Mouse (Mus musculus) midbrain, embryonic 12.5 days (tissue): ENCODE results near the gene Thap12. TPM values are rescaled to one million over a fixed set of nuclear protein-coding genes. Genes with fewer than 3 reads are reported as not detected.

Experiments used
- ATAC-seq: fragments of 200-750 bp; cut with Nextera tagmentation; 2 replicates; pipeline ENCODE4 v1.8.0; 2017; ENCODE audit warnings: low read depth, moderate TSS enrichment, moderate library complexity; ENCODE audit not compliant: low FRiP score
- H3K27ac ChIP-seq: fragments of 300-500 bp; sonication (generic); replicated peaks from 2 replicates; pipeline ENCODE4 v1.5.1; 2016; ENCODE audit warnings: mild to moderate bottlenecking
- H3K27me3 ChIP-seq: fragments of 300-500 bp; sonication (generic); 2 replicates; pipeline ENCODE4 v1.6.1; 2016; ENCODE audit warnings: mild to moderate bottlenecking
- H3K36me3 ChIP-seq: fragments of 300-500 bp; sonication (generic); 2 replicates; pipeline ENCODE4 v1.6.1; 2016
- H3K4me1 ChIP-seq: fragments of 300-500 bp; sonication (generic); 2 replicates; pipeline ENCODE4 v1.6.1; 2016
- H3K4me2 ChIP-seq: fragments of 300-500 bp; sonication (generic); replicated peaks from 2 replicates; pipeline ENCODE4 v1.6.1; 2016; ENCODE audit warnings: mild to moderate bottlenecking, moderate library complexity
- H3K4me3 ChIP-seq: fragments of 300-500 bp; sonication (generic); 2 replicates; pipeline ENCODE4 v1.5.1; 2016; ENCODE audit warnings: mild to moderate bottlenecking
- H3K9ac ChIP-seq: fragments of 300-500 bp; sonication (generic); replicated peaks from 2 replicates; pipeline ENCODE4 v1.6.1; 2016; ENCODE audit warnings: mild to moderate bottlenecking, moderate library complexity
- H3K9me3 ChIP-seq: fragments of 300-500 bp; sonication (generic); 2 replicates; pipeline ENCODE4 v1.6.1; 2016; ENCODE audit warnings: mild to moderate bottlenecking
- WGBS: fragments of 180-500 bp; shearing (Covaris S2); methylation state at CpG from one replicate; pipeline ENCODE4 v1.1.7; 2016; 5-methylcytosine and 5-hydroxymethylcytosine counted together
- polyA plus RNA-seq: library from polyadenylated mRNA; unstranded; fragments of >200 nt; fragmentation: Nextera tagmentation; extraction: Ambion mirVana; gene quantifications from 2 replicates; pipeline ENCODE4 v1.2.1, GENCODE M21; 2016

Thap12 gene
- 75.3 and 77.8 TPM in 2 replicates for polyA plus RNA-seq

DNA sequence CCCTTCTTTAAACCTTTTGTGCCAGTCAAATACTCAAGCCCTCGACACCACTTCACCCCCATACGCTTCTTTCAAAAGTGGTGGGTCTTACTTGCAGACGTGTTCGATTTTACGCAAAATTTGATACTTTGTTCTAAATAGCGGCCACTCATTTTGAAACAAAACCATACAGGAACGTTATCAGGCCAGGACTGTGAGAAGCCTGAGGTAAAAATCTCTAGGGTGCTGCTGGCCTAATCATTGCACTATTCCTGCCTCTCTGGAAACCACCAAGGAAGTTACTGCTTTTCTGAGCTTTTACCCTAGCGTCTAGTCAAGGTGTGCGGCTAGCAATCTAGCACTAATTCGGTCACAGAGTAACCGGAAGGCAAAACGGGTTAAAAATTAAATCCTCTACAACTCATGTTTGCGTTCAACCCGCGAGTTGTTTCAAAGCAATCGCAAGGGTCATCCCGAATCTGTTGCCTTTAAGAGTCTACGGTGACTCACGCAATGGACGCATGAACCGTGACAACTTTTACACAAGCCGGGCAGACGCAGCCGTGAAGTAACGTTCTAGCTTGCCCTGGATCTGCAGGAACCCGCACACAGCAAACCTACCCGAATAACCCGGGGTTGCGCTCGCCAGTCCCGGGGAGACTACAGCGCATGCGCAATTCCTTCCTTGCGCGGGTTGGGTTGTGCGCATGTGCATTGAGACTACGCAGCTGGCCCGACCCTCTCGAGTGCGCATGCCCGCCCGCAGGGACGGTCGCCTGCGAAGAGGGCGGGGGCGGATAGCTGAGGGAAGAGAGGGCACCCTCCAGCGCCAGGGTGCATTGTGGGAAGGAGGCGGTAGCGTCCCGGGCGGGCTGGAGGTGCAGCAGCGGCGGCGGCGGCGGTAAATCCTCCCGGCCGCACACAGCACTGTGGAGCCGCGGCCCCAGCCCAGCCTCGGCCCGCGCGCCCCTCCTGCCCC, at the start of gene Thap12:
TSS of gene Thap12 (plus strand) at position 821 of the 958 bp plus-strand sequence.
- no peaks in the 10 kb centered on the region for H3K27me3 ChIP-seq
- peak within 1 kb of the TSS; percentile 86 for H3K27ac ChIP-seq
- peaks cover 27% of the 10 kb centered on the region for H3K4me1 ChIP-seq
- ATAC-seq = peak; percentile 99
- H3K9ac ChIP-seq = peak within 1 kb of the TSS; percentile 96
- peak within 1 kb of the TSS; percentile 78 for H3K4me2 ChIP-seq
- H3K9me3 ChIP-seq = no peaks in the 10 kb centered on the region
- 2% methylated on average over 57 of the region's 65 CpGs for WGBS
- H3K36me3 ChIP-seq = no peaks in the 10 kb centered on the region
- H3K4me3 ChIP-seq = peak within 1 kb of the TSS; percentile 99

DNA sequence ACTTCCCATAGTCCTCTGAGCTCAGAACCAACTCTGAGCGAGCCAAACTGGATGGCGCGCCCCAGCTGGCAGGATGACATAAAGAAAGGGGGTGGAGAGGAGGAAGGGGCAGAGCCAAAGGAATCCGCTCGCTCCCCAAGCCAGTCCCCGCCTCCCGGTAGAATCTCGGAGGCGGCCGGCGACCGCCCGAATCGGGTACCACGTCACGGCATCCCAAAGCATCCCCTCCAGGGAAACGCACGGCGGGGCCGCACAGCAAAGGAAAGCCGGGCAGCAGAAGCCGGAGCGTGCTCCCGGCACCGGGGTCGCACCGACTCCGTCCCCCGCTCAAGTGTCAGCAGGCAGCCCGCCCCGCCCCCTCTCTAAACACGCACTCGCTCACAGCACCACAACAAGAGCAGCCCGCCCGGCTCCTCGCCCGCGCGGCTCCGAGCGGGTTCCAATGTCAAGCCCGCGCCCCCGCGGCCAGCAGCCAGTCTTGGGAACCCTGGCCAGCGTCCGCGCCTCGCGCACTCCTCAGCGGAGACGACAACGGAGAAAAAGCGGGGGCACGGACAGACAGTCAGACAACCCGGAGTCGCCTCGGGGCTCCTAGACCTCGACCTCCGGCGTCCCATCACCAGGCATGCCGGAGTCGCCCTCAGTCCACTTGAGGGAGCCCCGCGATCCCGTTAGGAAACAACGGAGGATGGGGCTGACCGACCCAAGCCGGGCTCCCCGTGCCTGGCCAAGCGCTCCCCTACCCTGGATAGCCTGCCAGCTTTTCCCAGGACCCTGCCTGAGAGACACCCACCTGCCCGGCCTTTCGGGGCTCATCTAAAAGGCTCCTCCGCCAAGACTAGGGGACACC, 47.0 kb upstream of the Thap12 start:
- H3K9ac ChIP-seq = peak overlapping the region; percentile 94
- ATAC-seq = peak; percentile 78
- H3K27me3 ChIP-seq = no peaks in the 10 kb centered on the region
- peaks cover 31% of the 10 kb centered on the region for H3K36me3 ChIP-seq
- WGBS = under 1% methylated on average over 72 of the region's 74 CpGs
- H3K4me2 ChIP-seq = peak overlapping the region; percentile 70
- peak overlapping the region; percentile 96 for H3K27ac ChIP-seq
- peaks cover 29% of the 10 kb centered on the region for H3K4me1 ChIP-seq
- H3K4me3 ChIP-seq = peak overlapping the region; percentile 95
- no peaks in the 10 kb centered on the region for H3K9me3 ChIP-seq

DNA sequence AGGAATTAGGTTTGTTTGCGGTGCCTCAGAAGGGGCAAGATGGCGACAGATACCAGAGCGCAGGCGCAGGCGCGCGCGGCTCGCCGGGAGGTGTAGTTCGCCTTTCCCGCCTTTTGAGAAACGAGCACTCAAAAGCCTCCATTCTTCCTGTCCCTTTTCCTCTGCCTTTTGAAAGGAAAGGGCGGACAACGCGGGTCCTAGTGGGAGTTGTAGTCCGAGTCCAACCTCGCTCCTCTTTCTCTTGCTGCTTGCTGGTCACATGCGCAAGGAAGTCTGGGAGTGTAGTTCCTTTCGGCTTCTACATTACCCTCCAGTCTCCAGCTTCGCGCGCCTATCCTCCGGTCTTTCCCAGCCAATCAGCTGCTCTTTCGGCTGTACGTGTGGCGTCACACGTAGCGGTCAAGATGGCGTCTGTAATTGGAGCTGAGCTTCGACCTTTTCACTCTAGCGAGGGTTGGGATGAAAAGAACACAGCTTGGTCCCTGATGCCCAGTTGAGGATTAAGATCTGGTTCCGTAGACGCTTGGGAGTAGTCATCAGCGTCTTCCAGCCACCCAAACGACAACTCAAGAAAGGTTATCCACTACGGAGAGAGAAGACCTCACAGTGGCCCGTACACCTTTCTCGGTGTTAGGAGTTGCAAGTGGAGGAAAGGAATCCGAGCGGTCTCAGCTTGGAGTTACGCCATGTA, 46.2 kb upstream of the Thap12 start, which contains the start of gene Emsy:
TSS of gene Emsy (minus strand) at position 253 of the 691 bp plus-strand sequence.
- WGBS = under 1% methylated on average over 42 of the region's 42 CpGs
- Histone ChIP-seq H3K4me1 (peaks cover 29% of the 10 kb centered on the region), H3K9ac (peak within 1 kb of the TSS; percentile 94), H3K27me3 (no peaks in the 10 kb centered on the region), H3K4me2 (peak within 1 kb of the TSS; percentile 70), H3K9me3 (no peaks in the 10 kb centered on the region), H3K4me3 (peak within 1 kb of the TSS; percentile 95), H3K36me3 (peaks cover 25% of the 10 kb centered on the region), H3K27ac (peak within 1 kb of the TSS; percentile 96)
- peak; percentile 95 for ATAC-seq

DNA sequence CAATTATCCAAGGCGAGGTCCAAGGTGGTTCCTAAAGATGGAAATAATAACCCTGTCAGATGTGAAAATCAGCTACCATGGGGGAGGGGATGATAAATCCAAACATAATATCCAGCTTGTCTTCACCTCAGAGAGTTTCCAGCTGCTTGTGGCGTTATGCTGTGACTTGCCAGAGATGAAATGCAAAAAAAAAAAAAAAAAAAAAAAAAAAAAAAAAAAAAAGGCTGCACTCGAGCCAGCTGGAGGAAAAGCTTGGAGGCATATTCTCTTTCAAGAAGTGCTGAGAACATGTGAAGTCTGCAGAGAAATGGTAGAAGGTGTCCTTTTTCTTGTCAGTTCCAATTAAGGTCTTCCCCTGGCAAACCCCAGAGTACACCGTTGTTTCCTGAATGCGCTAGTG, 37.7 kb upstream of the Thap12 start:
- no peak for ATAC-seq
- Histone ChIP-seq H3K36me3 (no peaks in the 10 kb centered on the region), H3K4me2 (no peak overlapping the region), H3K9ac (no peak overlapping the region), H3K4me3 (no peak overlapping the region), H3K9me3 (no peaks in the 10 kb centered on the region), H3K4me1 (no peaks in the 10 kb centered on the region), H3K27ac (no peak overlapping the region), H3K27me3 (no peaks in the 10 kb centered on the region)
- 58% methylated on average over 5 of the region's 5 CpGs for WGBS

DNA sequence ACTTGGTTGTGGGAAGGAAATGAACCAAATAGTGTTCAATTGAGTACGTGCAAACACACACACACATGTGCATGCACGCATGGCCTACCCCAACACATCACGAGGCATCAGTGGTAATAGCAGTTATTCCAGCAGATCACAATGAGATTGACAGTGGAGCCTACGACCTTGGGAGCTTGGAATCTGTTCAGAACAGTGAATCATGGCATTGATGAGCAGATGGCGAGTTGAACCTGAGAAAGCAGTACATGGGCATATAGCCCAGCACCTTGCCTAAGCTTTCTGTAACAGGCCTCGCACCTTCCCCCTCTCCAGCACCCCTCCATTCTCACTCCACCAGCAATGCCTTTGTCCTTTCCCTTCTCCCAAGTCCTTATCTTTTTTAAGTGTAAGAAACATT, 37.2 kb upstream of the Thap12 start:
- Histone ChIP-seq H3K27me3 (no peaks in the 10 kb centered on the region), H3K4me3 (no peak overlapping the region), H3K36me3 (no peaks in the 10 kb centered on the region), H3K9me3 (no peaks in the 10 kb centered on the region), H3K4me1 (no peaks in the 10 kb centered on the region), H3K4me2 (no peak overlapping the region), H3K9ac (no peak overlapping the region), H3K27ac (no peak overlapping the region)
- WGBS = 88% methylated on average over 6 of the region's 6 CpGs
- ATAC-seq = no peak

DNA sequence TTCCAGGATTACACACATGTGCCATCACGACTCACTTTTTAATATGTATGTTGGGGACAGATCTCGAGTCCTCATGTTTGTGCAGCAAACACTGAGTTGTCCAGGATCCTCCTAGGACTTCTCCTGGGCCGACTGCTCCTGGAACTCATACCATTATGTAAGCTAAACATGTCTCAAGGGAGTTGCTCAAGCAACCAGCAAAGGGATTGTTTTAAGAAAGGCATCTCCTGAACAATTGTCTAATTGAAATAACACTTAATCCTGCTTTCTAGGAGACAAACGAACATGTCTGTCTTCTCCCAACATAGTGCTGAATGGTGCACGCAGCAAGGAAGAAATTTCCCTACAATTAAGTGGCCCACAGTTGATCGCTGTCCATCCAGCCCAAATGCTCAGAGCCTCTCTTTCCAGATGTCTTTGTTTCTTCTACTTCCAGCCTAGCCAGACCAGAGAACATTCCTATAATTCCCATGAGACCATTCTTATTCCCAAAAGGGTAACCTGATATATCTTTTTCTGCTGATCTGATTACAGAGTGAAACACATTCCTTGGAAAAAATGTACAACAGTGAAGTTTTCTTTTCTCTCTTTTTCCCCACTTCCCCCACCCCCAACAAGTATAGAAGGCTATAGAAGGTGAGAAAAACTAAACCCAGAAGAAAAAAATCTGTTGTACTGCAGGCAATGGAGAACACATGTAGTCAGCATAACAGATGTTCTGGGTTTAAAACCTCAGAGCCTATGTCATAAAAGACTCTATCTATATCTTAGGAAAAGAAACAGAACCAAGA, 34.8 kb upstream of the Thap12 start:
- WGBS = 59% methylated on average over 6 of the region's 6 CpGs
- H3K27ac ChIP-seq = no peak overlapping the region
- H3K9me3 ChIP-seq = no peaks in the 10 kb centered on the region
- no peaks in the 10 kb centered on the region for H3K36me3 ChIP-seq
- H3K4me3 ChIP-seq = no peak overlapping the region
- ATAC-seq = no peak
- no peak overlapping the region for H3K4me2 ChIP-seq
- no peak overlapping the region for H3K9ac ChIP-seq
- H3K4me1 ChIP-seq = 0 out of 2 replicates have a peak, but pooled peaks cover 3% of the 10 kb centered on the region
- no peaks in the 10 kb centered on the region for H3K27me3 ChIP-seq

DNA sequence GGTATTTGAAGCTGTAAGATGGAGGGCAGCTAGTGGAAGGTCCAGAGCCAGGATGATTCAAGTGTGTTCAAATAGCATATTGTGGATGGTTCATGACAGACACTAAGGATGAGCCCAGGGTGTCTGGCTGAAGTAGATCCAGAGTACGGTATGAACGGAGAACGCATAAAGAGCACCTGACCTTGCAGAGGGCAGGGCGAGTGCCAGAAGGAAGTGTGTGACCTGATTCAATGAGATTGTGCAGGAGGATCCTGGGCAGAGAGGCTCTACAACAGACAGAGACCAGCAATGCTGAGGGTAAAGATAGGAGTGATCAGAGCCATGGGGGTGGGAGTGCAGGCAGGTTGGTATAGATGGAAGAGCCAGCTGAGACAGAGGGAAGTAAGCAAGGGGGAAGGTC, 32.1 kb upstream of the Thap12 start:
- no peak overlapping the region for H3K4me2 ChIP-seq
- H3K27me3 ChIP-seq = no peaks in the 10 kb centered on the region
- ATAC-seq = no peak
- no peak overlapping the region for H3K9ac ChIP-seq
- H3K27ac ChIP-seq = no peak overlapping the region
- 91% methylated on average over 4 of the region's 4 CpGs for WGBS
- no peaks in the 10 kb centered on the region for H3K9me3 ChIP-seq
- 0 out of 2 replicates have a peak, but pooled peaks cover 3% of the 10 kb centered on the region for H3K4me1 ChIP-seq
- no peaks in the 10 kb centered on the region for H3K36me3 ChIP-seq
- H3K4me3 ChIP-seq = no peak overlapping the region

DNA sequence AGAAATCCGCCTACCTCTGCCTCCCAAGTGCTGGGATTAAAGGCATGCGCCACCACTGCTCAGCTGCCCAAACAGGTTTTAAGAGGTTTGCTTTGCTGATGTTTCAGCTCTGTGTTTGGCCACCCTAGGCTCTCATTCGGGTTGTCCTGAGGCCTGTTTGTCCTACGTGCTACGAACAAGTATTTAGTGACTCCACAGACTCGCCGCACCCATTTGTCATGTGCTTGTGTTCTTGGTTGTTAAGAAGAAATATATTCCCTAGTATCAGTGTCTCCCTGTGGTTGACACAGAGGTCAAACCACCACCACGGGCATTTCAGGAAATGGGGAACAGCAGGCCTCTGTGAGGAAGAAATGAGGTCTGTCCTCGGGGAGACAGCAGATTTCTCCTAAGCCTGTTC, 31.5 kb upstream of the Thap12 start:
- H3K9ac ChIP-seq = no peak overlapping the region
- H3K4me1 ChIP-seq = 0 out of 2 replicates have a peak, but pooled peaks cover 3% of the 10 kb centered on the region
- no peak overlapping the region for H3K27ac ChIP-seq
- H3K4me3 ChIP-seq = no peak overlapping the region
- H3K9me3 ChIP-seq = no peaks in the 10 kb centered on the region
- H3K36me3 ChIP-seq = no peaks in the 10 kb centered on the region
- no peaks in the 10 kb centered on the region for H3K27me3 ChIP-seq
- 84% methylated on average over 9 of the region's 9 CpGs for WGBS
- no peak for ATAC-seq
- no peak overlapping the region for H3K4me2 ChIP-seq

DNA sequence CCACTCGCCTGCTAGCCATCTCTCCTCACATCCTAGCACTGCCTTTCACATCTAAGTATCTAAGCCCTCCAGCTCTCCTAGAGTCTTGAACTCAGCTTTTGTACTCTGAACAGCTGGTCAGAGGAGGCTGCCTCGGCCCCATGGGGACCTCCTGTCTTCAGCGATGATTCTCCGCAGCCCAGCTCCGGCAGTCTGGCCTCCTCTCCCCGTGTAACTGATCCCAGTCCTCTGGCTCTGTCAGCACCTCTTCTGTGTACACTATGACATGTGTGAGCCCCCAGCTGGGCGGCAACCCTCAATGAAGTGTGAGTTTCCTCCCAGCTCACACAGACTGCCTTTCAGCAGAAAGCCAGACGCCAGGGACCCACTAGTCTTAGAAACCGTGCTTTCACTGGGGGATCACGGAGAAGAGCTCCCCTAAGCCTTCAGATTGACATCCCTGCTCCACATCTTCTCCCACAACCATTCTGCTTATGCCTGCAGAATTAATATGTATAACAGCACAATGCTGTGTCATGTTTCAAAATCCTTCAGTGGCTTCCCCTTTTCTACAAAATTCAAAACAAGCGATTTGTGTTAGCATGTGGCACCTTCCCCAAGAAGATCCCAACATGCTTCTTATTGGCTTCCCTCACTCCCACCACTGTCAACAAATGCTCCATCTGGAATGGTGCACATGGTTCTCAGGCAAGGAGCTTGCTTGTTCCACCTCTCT, 30.5 kb upstream of the Thap12 start:
- Histone ChIP-seq H3K4me3 (no peak overlapping the region), H3K4me2 (no peak overlapping the region), H3K27me3 (no peaks in the 10 kb centered on the region), H3K9ac (no peak overlapping the region), H3K27ac (no peak overlapping the region), H3K4me1 (0 out of 2 replicates have a peak, but pooled peaks cover 3% of the 10 kb centered on the region), H3K36me3 (no peaks in the 10 kb centered on the region), H3K9me3 (no peaks in the 10 kb centered on the region)
- 73% methylated on average over 11 of the region's 11 CpGs for WGBS
- ATAC-seq = no peak

DNA sequence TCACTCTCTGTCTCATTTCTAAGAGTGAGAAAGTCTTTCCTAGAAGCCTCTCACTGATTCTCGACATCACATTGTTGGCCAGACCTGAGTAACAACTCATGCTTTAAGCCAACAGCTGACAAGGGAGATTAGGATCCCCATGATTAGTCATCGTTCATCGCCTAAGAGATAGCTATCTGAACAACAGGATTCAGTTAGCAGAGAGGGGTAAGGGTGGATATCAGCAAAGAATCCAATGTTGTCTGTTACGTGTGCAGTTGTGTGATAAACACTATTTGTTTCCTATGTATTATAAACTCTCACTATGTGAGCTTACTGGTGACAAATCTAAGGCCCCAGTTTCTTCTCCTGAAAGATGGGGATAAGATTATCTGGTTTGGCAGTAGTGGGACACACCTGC, 28.6 kb upstream of the Thap12 start:
- WGBS = 68% methylated on average over 4 of the region's 4 CpGs
- Histone ChIP-seq H3K4me2 (no peak overlapping the region), H3K36me3 (no peaks in the 10 kb centered on the region), H3K9me3 (no peaks in the 10 kb centered on the region), H3K9ac (no peak overlapping the region), H3K4me1 (0 out of 2 replicates have a peak, but pooled peaks cover 3% of the 10 kb centered on the region), H3K4me3 (no peak overlapping the region), H3K27ac (no peak overlapping the region), H3K27me3 (no peaks in the 10 kb centered on the region)
- ATAC-seq = no peak
